Mouse (Mus musculus) liver, postnatal 0 days (tissue): ENCODE results near the gene Rbpj. TPM values are rescaled to one million over a fixed set of nuclear protein-coding genes. Genes with fewer than 3 reads are reported as not detected.
A peak's percentile ranks its signal among the peaks of the same experiment; 100 is the strongest.

ENCODE experiments used
- ATAC-seq: fragments of 200-750 bp; cut with Nextera tagmentation; 2 replicates; pipeline ENCODE4 v1.8.0; 2017; ENCODE audit warnings: mild to moderate bottlenecking, moderate library complexity
- DNase-seq: peaks from one replicate; pipeline ENCODE4 v3.0.0-alpha.2; 2016
- H3K27ac ChIP-seq: fragments of 300-500 bp; sonication (generic); 2 replicates; pipeline ENCODE4 v1.5.1; 2014; ENCODE audit warnings: antibody characterized with exemption, moderate library complexity, mild to moderate bottlenecking, low read depth
- H3K27me3 ChIP-seq: fragments of 300-500 bp; sonication (generic); 2 replicates; pipeline ENCODE4 v1.6.1; 2014; ENCODE audit warnings: low read length, control low read depth, mixed read lengths; ENCODE audit not compliant: insufficient read depth
- H3K36me3 ChIP-seq: fragments of 300-500 bp; sonication (generic); replicated peaks from 2 replicates; pipeline ENCODE4 v1.6.1; 2014; ENCODE audit warnings: mild to moderate bottlenecking, control low read depth, low read length, moderate library complexity, mixed read lengths; ENCODE audit not compliant: insufficient read depth
- H3K4me1 ChIP-seq: fragments of 300-500 bp; sonication (generic); 2 replicates; pipeline ENCODE4 v1.6.1; 2014; ENCODE audit warnings: antibody characterized with exemption, mild to moderate bottlenecking, control low read depth; ENCODE audit not compliant: insufficient read depth
- H3K4me2 ChIP-seq: fragments of 300-500 bp; sonication (generic); 2 replicates; pipeline ENCODE4 v1.6.1; 2014; ENCODE audit warnings: low read depth, mild to moderate bottlenecking, low read length, moderate library complexity, mixed read lengths
- H3K4me3 ChIP-seq: fragments of 300-500 bp; sonication (generic); 2 replicates; pipeline ENCODE4 v1.5.1; 2014; ENCODE audit warnings: low read depth, low read length
- H3K9ac ChIP-seq: fragments of 300-500 bp; sonication (generic); replicated peaks from 2 replicates; pipeline ENCODE4 v1.6.1; 2014; ENCODE audit warnings: mild to moderate bottlenecking, moderate library complexity
- H3K9me3 ChIP-seq: fragments of 300-500 bp; sonication (generic); 2 replicates; pipeline ENCODE4 v1.6.1; 2016; ENCODE audit warnings: mild to moderate bottlenecking, control low read depth, low read length, mixed read lengths
- CTCF ChIP-seq: sonication (generic); IDR thresholded peaks from 2 replicates; pipeline ENCODE4 v1.5.1; 2016; ENCODE audit warnings: antibody characterized with exemption, low read depth
- EP300 ChIP-seq: IDR thresholded peaks from 2 replicates; pipeline ENCODE4 v1.6.1; 2016; ENCODE audit warnings: antibody characterized with exemption, low read depth, mild to moderate bottlenecking
- WGBS: fragments of 180-500 bp; shearing (Covaris S2); extraction: QIAGEN DNeasy Blood & Tissue Kit; methylation state at CpG from one replicate; pipeline ENCODE4 v1.1.7; 2014; ENCODE audit not compliant: insufficient replicate concordance; 5-methylcytosine and 5-hydroxymethylcytosine counted together
- polyA plus RNA-seq: library from polyadenylated mRNA; unstranded; fragments of >200 nt; fragmentation: Nextera tagmentation; extraction: Ambion mirVana; gene quantifications from 2 replicates; pipeline ENCODE4 v1.2.1, GENCODE M21; 2015

Rbpj gene
- polyA plus RNA-seq, 1 experiment from 2014 or later: 6.1 TPM

DNA sequence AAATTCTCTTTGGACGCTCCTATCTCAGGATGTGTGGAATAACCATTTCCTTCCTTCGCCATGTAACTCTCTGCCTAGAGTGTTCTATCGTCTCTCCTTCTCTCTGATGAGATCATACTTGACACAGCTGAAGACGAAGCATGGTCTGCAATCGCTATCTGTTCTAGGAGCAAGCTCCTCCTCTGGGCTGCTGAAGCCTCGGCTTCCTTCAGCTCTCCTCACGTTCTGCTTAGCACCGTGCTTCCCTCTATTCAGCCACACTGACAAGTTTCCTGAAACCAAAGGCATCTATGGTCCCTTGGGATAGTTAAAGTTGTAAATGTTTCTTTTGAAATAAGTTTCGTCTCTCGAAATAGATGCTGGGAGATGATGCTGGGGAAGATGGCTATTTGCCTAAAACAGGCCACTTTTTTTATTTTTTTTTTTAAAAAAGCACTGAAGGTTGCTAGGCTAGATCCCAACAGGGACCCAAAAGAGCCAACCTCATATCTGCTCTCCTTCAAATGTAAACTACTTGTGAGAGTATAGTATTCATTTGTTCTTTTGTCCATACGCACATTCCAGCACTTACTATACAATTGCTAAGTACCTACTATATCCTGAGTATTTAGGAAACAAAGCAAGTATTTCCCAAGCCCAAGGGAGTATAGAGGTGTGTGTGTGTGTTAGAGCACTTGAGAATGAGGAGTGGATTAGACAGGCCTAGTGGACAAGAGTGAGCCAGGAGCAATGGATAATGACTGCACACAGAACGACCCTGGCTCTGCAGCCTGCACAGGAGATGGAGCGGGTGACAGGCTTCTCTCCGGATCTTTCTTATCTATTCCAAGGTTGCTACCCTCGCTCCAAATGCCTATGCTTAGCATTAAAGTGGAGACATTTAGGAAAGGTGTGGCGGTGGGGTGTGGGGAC, 726 bp downstream of the Rbpj start:
- H3K4me2 ChIP-seq: no peak overlapping the region
- 58% methylated on average over 16 of the region's 16 CpGs for WGBS
- H3K9me3 ChIP-seq: no peaks in the 10 kb centered on the region
- H3K27ac ChIP-seq: no peak overlapping the region
- no peaks in the 10 kb centered on the region for H3K4me1 ChIP-seq
- H3K4me3 ChIP-seq: no peak overlapping the region
- H3K9ac ChIP-seq: no peak overlapping the region
- ATAC-seq (no peak), DNase-seq (no peak)
- TF ChIP-seq CTCF: no peak
- no peak for TF ChIP-seq EP300
- H3K36me3 ChIP-seq: no peaks in the 10 kb centered on the region
- H3K27me3 ChIP-seq: no peaks in the 10 kb centered on the region

DNA sequence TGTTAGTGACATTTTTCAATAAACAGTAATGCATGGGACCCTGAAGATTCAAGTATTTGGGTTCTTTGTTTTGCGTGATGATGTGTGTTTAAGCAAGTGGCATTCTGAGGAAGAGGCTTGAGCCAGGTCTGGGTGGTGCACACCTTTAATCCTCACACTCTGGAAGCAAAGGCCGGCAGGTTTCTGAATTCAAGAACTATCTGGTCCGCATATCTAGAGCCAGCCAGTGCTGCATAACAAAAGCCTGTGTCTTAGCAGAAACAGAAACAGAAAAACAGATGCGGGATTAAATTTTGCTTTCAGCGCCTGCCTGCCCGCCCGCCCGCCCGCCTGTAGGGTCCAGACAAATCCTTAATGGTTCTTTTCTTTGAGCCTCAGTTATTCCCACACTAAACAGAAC, 1.6 kb downstream of the Rbpj start:
- TF ChIP-seq EP300 (no peak), CTCF (no peak)
- WGBS: 87% methylated on average over 9 of the region's 9 CpGs

DNA sequence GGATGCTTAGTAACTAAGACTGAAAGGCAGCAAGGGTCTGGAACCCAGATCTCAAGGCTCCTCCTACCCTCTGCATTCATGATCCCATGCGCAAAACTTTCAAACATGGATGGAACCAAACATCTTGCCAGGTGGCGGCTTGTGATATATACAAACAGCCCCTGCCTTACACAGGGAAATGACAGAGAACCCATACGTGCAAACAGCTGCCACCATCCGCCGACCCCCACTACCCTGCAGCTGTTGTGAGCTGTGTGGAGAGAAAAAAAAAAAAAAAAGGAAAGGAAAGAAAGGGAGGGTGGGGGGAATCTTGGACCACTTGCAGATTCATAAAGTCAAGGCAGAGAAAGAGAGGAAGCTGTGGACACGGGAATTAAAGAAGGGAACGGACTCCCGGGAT, 2.4 kb downstream of the Rbpj start:
- Histone ChIP-seq H3K4me3 (no peak overlapping the region), H3K9ac (no peak overlapping the region), H3K9me3 (no peaks in the 10 kb centered on the region), H3K27me3 (no peaks in the 10 kb centered on the region), H3K4me1 (no peaks in the 10 kb centered on the region), H3K27ac (no peak overlapping the region), H3K36me3 (no peaks in the 10 kb centered on the region), H3K4me2 (no peak overlapping the region)
- TF ChIP-seq CTCF (no peak), EP300 (no peak)
- WGBS: 57% methylated on average over 8 of the region's 8 CpGs
- DNase-seq (no peak), ATAC-seq (no peak)

More for the DNA sequence above, 1.6 kb downstream of the Rbpj start:
- ATAC-seq (no peak), DNase-seq (no peak)
- Histone ChIP-seq H3K9me3 (no peaks in the 10 kb centered on the region), H3K4me2 (no peak overlapping the region), H3K27ac (no peak overlapping the region), H3K9ac (no peak overlapping the region), H3K4me3 (no peak overlapping the region), H3K36me3 (no peaks in the 10 kb centered on the region), H3K27me3 (no peaks in the 10 kb centered on the region), H3K4me1 (no peaks in the 10 kb centered on the region)

DNA sequence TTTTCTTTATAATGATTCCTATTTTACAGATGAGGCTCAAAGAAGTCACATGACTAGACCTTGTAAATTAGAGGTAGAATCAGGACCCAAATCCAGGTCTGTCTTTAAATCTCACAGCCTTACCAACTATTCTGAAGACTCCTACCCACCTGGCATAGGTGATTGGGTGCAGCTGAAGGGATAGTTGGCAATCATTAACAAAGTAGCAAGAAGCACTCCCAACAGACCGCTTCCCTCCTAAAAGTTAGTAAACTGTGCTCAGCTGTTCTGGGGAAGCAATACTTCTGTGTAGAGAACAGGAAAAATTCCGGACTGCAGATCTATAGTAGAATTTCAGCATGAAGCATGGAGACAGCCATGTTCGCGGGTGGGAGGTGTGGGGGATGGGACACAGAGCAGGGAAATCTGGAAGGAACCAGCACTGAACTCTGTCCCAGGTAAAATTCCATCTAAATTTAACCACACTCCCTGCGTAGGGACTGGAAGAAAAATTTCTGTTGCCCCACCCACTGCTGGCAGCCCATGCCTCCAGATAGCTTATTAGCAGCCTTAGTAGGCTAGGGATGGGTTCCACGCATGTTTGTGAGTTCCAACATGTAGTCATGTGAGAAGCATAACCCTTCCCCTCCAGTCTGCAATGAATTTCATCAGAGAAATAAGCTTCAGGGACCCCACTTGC, 3.3 kb downstream of the Rbpj start:
- H3K9ac ChIP-seq: no peak overlapping the region
- WGBS: 51% methylated on average over 6 of the region's 6 CpGs

DNA sequence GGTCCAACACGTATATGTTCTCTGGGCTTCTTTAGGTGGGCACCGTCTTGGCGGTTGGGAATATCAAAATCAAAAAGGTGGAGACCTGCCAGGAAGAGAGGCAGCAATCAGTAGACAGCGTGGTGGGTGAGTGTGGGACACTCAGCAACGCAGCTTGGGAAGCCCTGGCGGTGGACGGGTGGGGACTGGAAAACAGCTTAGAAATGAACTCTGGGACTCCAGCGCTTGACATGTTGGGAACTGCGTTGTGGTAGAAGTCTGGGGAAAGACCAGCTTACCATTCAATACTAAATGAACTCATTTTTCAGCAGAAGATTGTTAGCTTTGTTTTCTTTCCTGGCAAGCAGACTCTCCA, 3.8 kb downstream of the Rbpj start:
- Histone ChIP-seq H3K27ac (peak overlapping the region; percentile 70), H3K4me1 (no peaks in the 10 kb centered on the region), H3K4me2 (peak overlapping the region; percentile 52), H3K36me3 (no peaks in the 10 kb centered on the region), H3K9ac (no peak overlapping the region), H3K27me3 (no peaks in the 10 kb centered on the region), H3K4me3 (peak overlapping the region; percentile 9; the same call in 1 of the 2 replicates), H3K9me3 (no peaks in the 10 kb centered on the region)
- WGBS: 43% methylated on average over 9 of the region's 9 CpGs
- peak; percentile 45; the same call in 1 of the 2 replicates for ATAC-seq
- TF ChIP-seq EP300: no peak
- DNase-seq: no peak

More for the DNA sequence above, 3.3 kb downstream of the Rbpj start:
- no peaks in the 10 kb centered on the region for H3K36me3 ChIP-seq
- H3K4me2 ChIP-seq: peak overlapping the region; percentile 52
- peak overlapping the region; percentile 70 for H3K27ac ChIP-seq
- H3K4me3 ChIP-seq: peak overlapping the region; percentile 9; the same call in 1 of the 2 replicates
- TF ChIP-seq CTCF (no peak), EP300 (no peak)
- H3K4me1 ChIP-seq: no peaks in the 10 kb centered on the region
- no peaks in the 10 kb centered on the region for H3K27me3 ChIP-seq
- DNase-seq (no peak), ATAC-seq (peak; percentile 55)
- H3K9me3 ChIP-seq: no peaks in the 10 kb centered on the region
